Mouse (Mus musculus): Measurements from ENCODE around the gene Chst15. TPM values are rescaled to one million over a fixed set of nuclear protein-coding genes. Genes with fewer than 3 reads are reported as not detected.
A peak's percentile ranks its signal among the peaks of the same experiment; 100 is the strongest.

Chst15 gene
- polyA plus RNA-seq, 1 experiment from 2014 or later, result 8.6 TPM

DNA sequence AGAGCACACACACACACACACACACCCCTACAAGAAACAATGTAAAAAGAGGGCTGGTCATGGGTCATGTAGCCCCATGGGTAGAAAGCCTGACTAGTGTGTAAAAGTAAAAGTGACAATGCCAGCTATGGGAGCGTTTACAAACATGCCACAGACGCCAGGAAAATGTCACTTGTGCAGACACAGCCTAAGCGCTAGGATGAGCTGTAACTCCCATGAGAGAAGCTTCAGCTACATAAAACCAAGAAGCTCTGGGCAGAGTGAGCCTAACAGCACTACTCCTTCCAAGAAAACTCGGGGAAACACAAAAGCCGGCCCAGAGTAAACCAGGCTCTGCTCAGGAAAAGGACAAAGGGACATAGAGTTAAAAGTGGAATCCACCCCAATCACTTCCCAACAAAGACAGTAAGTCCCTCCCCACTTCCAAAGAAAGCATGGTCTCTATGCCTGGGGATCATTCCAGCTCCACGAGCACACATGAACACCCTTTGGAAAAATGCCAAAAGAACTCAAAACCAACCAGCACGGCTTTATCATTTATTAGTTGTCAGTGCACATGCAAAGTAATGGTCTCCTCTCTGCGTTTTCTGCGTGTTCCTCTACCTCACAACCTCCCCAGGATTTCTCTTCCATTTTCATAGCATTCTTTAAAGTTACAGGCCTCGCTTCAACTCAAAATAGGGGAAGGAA lies 93.4 kb downstream of the Chst15 start:
- Histone ChIP-seq H3K27me3 (ENCODE audit: insufficient read depth, low read length) (no peaks in the 10 kb centered on the region), H3K9me3 (replicated peaks; ENCODE audit: low read length) (no peaks in the 10 kb centered on the region), H3K4me1 (replicated peaks; ENCODE audit: insufficient read depth, low read length) (no peaks in the 10 kb centered on the region), H3K4me2 (ENCODE audit: low read length) (no peak overlapping the region), H3K4me3 (replicated peaks; ENCODE audit: low read depth, low read length) (no peak overlapping the region), H3K27ac (no peak overlapping the region), H3K9ac (ENCODE audit: low read depth, low read length) (no peak overlapping the region), H3K36me3 (ENCODE audit: insufficient read depth, low read length) (no peaks in the 10 kb centered on the region)
- ATAC-seq (replicated peaks; ENCODE audit: low FRiP score, low read depth) (no peak), DNase-seq (ENCODE audit: low spot score) (peak; percentile 21)
- WGBS, result 48% methylated on average over 10 of the region's 10 CpGs
- no peak for TF ChIP-seq CTCF (IDR thresholded peaks at IDR 0.05; ENCODE audit: low read depth)

DNA sequence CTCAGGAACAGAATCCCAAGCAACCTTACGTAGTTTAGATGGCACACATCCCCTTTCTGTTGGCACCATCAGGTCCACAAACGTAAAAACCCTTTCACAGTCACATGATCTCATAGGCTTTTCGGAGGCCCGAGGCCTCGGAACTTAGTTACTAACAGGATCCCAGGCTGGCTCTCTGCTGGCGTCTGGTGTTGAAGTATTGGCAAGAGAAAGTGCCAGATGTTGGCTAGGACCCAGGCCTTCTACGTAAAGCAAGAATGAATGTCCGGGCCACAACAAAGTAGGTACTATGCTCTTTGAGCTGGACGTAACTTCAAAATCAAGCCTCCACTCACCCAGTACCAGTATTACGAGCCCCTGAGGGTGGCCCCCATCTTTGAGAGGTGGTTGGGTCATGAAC lies 103.0 kb downstream of the Chst15 start:
- no peak overlapping the region for H3K27ac ChIP-seq
- no peak overlapping the region for H3K4me2 ChIP-seq (ENCODE audit: low read length)
- no peaks in the 10 kb centered on the region for H3K36me3 ChIP-seq (ENCODE audit: insufficient read depth, low read length)
- no peaks in the 10 kb centered on the region for H3K4me1 ChIP-seq (replicated peaks; ENCODE audit: insufficient read depth, low read length)
- H3K27me3 ChIP-seq (ENCODE audit: insufficient read depth, low read length), result no peaks in the 10 kb centered on the region
- H3K9ac ChIP-seq (ENCODE audit: low read depth, low read length), result no peak overlapping the region
- no peaks in the 10 kb centered on the region for H3K9me3 ChIP-seq (replicated peaks; ENCODE audit: low read length)
- WGBS, result 72% methylated on average over 10 of the region's 10 CpGs
- no peak overlapping the region for H3K4me3 ChIP-seq (replicated peaks; ENCODE audit: low read depth, low read length)
- ATAC-seq (replicated peaks; ENCODE audit: low FRiP score, low read depth) (no peak), DNase-seq (ENCODE audit: low spot score) (no peak)
- no peak for TF ChIP-seq CTCF (IDR thresholded peaks at IDR 0.05; ENCODE audit: low read depth)

DNA sequence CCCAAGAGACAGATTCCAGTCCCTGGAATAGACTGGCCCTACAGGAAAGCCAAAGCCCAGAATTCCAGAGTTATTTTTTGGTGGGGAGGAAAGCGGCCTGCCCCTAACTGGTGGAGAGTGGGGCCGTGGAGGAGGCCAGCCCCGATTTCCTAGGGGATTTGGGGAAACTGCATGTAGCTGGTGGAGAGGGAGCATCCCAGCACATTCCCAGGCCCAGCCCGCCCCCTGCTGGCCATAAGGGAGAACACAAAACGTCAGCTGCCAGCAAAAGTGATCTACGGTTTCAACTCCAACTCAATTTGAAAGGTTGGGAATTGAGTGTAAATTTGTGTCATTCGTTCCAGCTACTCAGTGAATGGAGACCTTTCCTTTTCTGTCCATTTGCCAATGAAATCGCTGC lies 103.6 kb downstream of the Chst15 start:
- TF ChIP-seq CTCF (IDR thresholded peaks at IDR 0.05; ENCODE audit: low read depth), result peak; percentile 94
- H3K4me3 ChIP-seq (replicated peaks; ENCODE audit: low read depth, low read length), result no peak overlapping the region
- no peak overlapping the region for H3K4me2 ChIP-seq (ENCODE audit: low read length)
- DNase-seq (ENCODE audit: low spot score) (peak; percentile 76), ATAC-seq (replicated peaks; ENCODE audit: low FRiP score, low read depth) (0 out of 2 replicates have a peak, but pooled peaks have one; percentile 40)
- no peaks in the 10 kb centered on the region for H3K4me1 ChIP-seq (replicated peaks; ENCODE audit: insufficient read depth, low read length)
- no peaks in the 10 kb centered on the region for H3K36me3 ChIP-seq (ENCODE audit: insufficient read depth, low read length)
- H3K27ac ChIP-seq, result no peak overlapping the region
- H3K27me3 ChIP-seq (ENCODE audit: insufficient read depth, low read length), result no peaks in the 10 kb centered on the region
- H3K9ac ChIP-seq (ENCODE audit: low read depth, low read length), result no peak overlapping the region
- 7% methylated on average over 8 of the region's 8 CpGs for WGBS
- H3K9me3 ChIP-seq (replicated peaks; ENCODE audit: low read length), result no peaks in the 10 kb centered on the region

DNA sequence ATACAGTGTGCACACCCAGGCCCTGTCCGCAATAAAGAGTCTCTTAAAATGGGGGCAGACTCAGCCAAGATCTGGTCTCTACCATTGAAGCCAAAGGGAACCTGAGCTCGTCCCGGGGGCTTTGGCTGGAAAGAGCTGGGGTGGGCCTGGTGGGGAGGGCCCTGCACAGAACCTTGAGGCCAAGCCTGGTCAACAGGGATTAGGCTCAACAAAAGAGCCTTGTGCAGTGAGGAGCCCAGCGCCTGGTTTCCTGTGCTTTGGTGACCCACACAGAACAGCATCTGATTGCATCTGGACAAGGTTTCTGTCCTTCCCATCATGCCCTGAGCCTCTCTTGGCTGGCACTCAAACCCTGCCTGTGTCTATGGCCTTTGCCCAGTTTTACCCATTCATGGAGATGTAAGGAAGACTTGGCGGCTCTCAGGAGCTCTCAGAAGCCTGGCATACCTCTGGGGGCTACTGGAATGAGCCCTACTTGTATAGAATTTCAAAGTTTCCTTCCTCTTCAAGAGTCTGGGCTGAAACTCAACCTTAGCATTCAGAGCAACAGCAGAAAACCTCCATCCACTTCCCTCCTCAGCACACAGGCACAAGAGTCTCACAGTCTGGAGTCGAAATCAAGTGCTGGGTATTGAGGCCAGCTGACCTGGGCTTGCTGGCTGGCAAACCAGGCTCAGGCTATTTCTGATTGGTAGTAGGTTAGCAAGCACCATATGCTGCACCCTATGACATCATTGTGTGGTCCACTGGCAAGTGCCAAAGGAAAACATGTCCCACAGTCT lies 104.9 kb downstream of the Chst15 start:
- TF ChIP-seq CTCF (IDR thresholded peaks at IDR 0.05; ENCODE audit: low read depth), result no peak
- Histone ChIP-seq H3K27me3 (ENCODE audit: insufficient read depth, low read length) (no peaks in the 10 kb centered on the region), H3K4me2 (ENCODE audit: low read length) (no peak overlapping the region), H3K4me3 (replicated peaks; ENCODE audit: low read depth, low read length) (no peak overlapping the region), H3K27ac (no peak overlapping the region), H3K4me1 (replicated peaks; ENCODE audit: insufficient read depth, low read length) (no peaks in the 10 kb centered on the region), H3K9ac (ENCODE audit: low read depth, low read length) (no peak overlapping the region), H3K36me3 (ENCODE audit: insufficient read depth, low read length) (no peaks in the 10 kb centered on the region), H3K9me3 (replicated peaks; ENCODE audit: low read length) (no peaks in the 10 kb centered on the region)
- WGBS, result 81% methylated on average over 6 of the region's 6 CpGs
- no peak for DNase-seq (ENCODE audit: low spot score)
- ATAC-seq (replicated peaks; ENCODE audit: low FRiP score, low read depth), result no peak

DNA sequence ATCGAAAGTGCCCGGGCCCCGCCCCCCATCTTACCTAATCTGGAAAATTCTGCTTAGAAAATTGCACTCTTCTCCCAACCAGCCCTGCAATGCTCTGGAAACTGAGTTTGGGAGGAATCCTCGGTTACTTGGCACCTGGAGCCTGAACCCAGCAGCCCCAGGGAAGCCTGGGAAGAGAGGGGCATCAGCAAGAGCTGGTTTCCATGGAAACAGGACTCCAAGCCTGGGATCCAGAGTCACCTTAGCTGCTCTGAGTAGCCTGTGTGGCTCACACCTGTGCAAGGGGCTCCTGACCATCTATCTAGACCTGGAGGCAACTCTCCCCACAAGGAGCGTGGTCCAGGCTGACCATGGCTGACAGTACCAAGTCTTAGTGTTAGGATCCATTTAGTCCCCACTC lies 106.4 kb downstream of the Chst15 start:
- WGBS, result 81% methylated on average over 5 of the region's 5 CpGs
- no peak for TF ChIP-seq CTCF (IDR thresholded peaks at IDR 0.05; ENCODE audit: low read depth)

DNA sequence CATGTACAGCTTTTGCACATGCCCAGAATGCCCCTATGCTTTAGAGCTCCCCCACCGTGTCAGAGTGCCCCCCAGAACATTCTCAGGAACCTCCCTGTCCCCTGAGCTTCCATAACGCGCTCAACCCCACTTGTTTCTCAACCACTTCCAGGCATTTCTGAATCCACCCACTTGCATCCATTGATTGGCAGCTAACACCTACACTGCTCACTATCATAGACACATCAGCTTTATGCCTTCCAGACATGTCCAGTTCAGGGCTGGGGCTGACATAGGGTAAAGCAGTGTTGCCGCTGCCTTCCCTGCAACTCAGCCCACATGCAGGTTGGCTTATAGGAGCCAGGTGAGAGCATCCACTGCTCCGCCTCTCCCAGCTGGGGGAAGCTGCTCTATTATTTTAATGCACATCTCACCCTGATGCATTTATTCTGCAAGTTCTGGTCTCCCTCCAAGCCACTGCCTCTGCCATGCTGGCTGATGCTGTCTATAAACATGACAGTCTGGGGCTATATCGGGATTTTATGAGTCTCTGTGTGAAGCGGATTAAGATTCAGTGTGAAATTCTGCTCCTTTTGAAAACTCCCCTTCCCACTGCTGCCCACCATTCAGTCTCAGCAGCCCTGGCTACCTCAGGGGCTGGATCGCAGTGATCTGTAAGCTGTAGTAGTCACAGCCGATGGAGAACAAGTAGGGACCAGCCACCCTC lies 107.9 kb downstream of the Chst15 start:
- TF ChIP-seq CTCF (IDR thresholded peaks at IDR 0.05; ENCODE audit: low read depth), result no peak
- DNase-seq (ENCODE audit: low spot score), result no peak

More for the DNA sequence above, 106.4 kb downstream of the Chst15 start:
- H3K9ac ChIP-seq (ENCODE audit: low read depth, low read length), result no peak overlapping the region
- no peaks in the 10 kb centered on the region for H3K27me3 ChIP-seq (ENCODE audit: insufficient read depth, low read length)
- no peak overlapping the region for H3K4me3 ChIP-seq (replicated peaks; ENCODE audit: low read depth, low read length)
- DNase-seq (ENCODE audit: low spot score) (no peak), ATAC-seq (replicated peaks; ENCODE audit: low FRiP score, low read depth) (no peak)
- no peak overlapping the region for H3K4me2 ChIP-seq (ENCODE audit: low read length)
- H3K27ac ChIP-seq, result no peak overlapping the region
- no peaks in the 10 kb centered on the region for H3K36me3 ChIP-seq (ENCODE audit: insufficient read depth, low read length)
- no peaks in the 10 kb centered on the region for H3K4me1 ChIP-seq (replicated peaks; ENCODE audit: insufficient read depth, low read length)
- no peaks in the 10 kb centered on the region for H3K9me3 ChIP-seq (replicated peaks; ENCODE audit: low read length)

More for the DNA sequence above, 107.9 kb downstream of the Chst15 start:
- H3K27me3 ChIP-seq (ENCODE audit: insufficient read depth, low read length), result no peaks in the 10 kb centered on the region
- no peak for ATAC-seq (replicated peaks; ENCODE audit: low FRiP score, low read depth)
- H3K36me3 ChIP-seq (ENCODE audit: insufficient read depth, low read length), result no peaks in the 10 kb centered on the region
- no peak overlapping the region for H3K9ac ChIP-seq (ENCODE audit: low read depth, low read length)
- no peak overlapping the region for H3K27ac ChIP-seq
- no peak overlapping the region for H3K4me3 ChIP-seq (replicated peaks; ENCODE audit: low read depth, low read length)
- no peak overlapping the region for H3K4me2 ChIP-seq (ENCODE audit: low read length)
- 79% methylated on average over 9 of the region's 9 CpGs for WGBS
- no peaks in the 10 kb centered on the region for H3K4me1 ChIP-seq (replicated peaks; ENCODE audit: insufficient read depth, low read length)
- no peaks in the 10 kb centered on the region for H3K9me3 ChIP-seq (replicated peaks; ENCODE audit: low read length)

Measured in kidney, postnatal 0 days (tissue).